Mouse (Mus musculus): ENCODE data around the gene Dmbx1. TPM values are rescaled to one million over a fixed set of nuclear protein-coding genes. Genes with fewer than 3 reads are reported as not detected.
A peak's percentile ranks its signal among the peaks of the same experiment; 100 is the strongest.

Gene Dmbx1
- total RNA-seq (2021): not detected
- long read RNA-seq, experiment 1: 0 reads
- long read RNA-seq, experiment 2: 0 reads

GRCm38 (mm10) chr4:115939295-115940102, at the start of gene Dmbx1:
Gene Dmbx1 (minus strand): TSS chr4:115939926.
- peak; percentile 37 for DNase-seq

GRCm38 (mm10) chr4:115989382-115989781, 49.7 kb upstream of the Dmbx1 start:
- DNase-seq: no peak

- DNase-seq: no peak
Observed at GRCm38 (mm10) chr4:115987858-115988530, 48.3 kb upstream of the Dmbx1 start.

- DNase-seq: no peak
Observed at GRCm38 (mm10) chr4:115987436-115987835, 47.7 kb upstream of the Dmbx1 start.

GRCm38 (mm10) chr4:115984967-115985366, 45.2 kb upstream of the Dmbx1 start:
- DNase-seq: no peak

- DNase-seq: peak; percentile 93
Observed at GRCm38 (mm10) chr4:115984111-115984510, 44.4 kb upstream of the Dmbx1 start.

GRCm38 (mm10) chr4:115980676-115981075, 41.0 kb upstream of the Dmbx1 start:
- peak; percentile 80 for DNase-seq

GRCm38 (mm10) chr4:115979437-115979836, 39.7 kb upstream of the Dmbx1 start:
- no peak for DNase-seq

GRCm38 (mm10) chr4:115978911-115979310, 39.2 kb upstream of the Dmbx1 start:
- DNase-seq: no peak

- no peak for DNase-seq
Observed at GRCm38 (mm10) chr4:115972543-115972942, 32.8 kb upstream of the Dmbx1 start.

GRCm38 (mm10) chr4:115964446-115964845, 24.7 kb upstream of the Dmbx1 start:
- DNase-seq: peak; percentile 25

GRCm38 (mm10) chr4:115963751-115964150, 24.0 kb upstream of the Dmbx1 start:
- DNase-seq: no peak

- DNase-seq: peak; percentile 54
Observed at GRCm38 (mm10) chr4:115962671-115963412, 23.1 kb upstream of the Dmbx1 start.

- no peak for DNase-seq
Observed at GRCm38 (mm10) chr4:115961991-115962390, 22.3 kb upstream of the Dmbx1 start.

GRCm38 (mm10) chr4:115959546-115959945, 19.8 kb upstream of the Dmbx1 start:
- DNase-seq: no peak

- DNase-seq: no peak
Observed at GRCm38 (mm10) chr4:115955494-115955775, 15.7 kb upstream of the Dmbx1 start.

- no peak for DNase-seq
Observed at GRCm38 (mm10) chr4:115954656-115955493, 15.1 kb upstream of the Dmbx1 start.

- no peak for DNase-seq
Observed at GRCm38 (mm10) chr4:115953559-115953958, 13.8 kb upstream of the Dmbx1 start.

- peak; percentile 71 for DNase-seq
Observed at GRCm38 (mm10) chr4:115952758-115953157, 13.0 kb upstream of the Dmbx1 start.

GRCm38 (mm10) chr4:115943669-115944314, 4.1 kb upstream of the Dmbx1 start:
- DNase-seq: no peak

- DNase-seq: no peak
Observed at GRCm38 (mm10) chr4:115941242-115941820, 1.6 kb upstream of the Dmbx1 start.

Measured in adrenal gland, postnatal 10 days (tissue).